Mouse (Mus musculus) lung, postnatal 4 days (tissue): ENCODE results near the gene Zc2hc1c.

Experiments
- DNase-seq, 2 experiments: peaks; one replicate each; pipeline ENCODE4 v3.0.0; 2021

Gene Zc2hc1c

DNA sequence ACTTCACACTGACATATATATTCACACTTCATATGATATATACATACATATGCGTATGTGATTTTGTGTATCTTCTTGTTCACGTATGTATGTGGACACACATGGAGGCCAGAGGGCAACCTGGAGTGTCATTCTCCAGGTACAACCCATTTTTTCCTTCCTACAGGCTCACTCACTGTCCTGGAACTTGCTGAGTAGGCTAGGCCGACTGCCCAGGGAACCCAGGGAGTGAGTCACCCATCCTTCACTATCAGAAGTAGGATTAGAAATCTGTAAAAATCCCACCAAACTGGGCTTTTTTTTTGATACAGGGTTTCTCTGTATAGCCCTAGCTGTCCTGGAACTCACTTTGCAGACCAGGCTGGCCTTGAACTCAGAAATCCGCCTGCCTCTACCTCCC, 3.4 kb upstream of the Zc2hc1c start:
- no peak for DNase-seq

DNA sequence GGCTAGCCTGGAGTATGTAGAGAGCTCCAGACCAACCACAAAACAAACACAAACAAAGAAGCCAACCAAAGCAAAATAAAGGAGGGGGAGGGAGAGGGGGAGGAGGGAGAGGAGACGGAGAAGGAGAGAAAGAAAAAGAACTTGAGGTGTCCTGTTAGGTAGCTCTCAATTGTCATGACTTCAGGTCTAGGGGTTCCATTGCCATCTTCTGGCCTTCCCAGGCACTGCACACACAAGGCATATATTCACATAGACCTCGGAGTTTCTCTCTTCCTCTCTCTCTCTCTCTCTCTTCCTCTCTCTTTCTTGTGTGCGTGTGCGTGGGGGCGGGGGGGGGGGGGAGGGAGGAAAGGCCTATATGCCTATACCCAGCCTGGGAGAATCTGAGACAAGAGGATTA, 1.4 kb upstream of the Zc2hc1c start:
- peak in 1 of 2 experiments; percentile 57 for DNase-seq

DNA sequence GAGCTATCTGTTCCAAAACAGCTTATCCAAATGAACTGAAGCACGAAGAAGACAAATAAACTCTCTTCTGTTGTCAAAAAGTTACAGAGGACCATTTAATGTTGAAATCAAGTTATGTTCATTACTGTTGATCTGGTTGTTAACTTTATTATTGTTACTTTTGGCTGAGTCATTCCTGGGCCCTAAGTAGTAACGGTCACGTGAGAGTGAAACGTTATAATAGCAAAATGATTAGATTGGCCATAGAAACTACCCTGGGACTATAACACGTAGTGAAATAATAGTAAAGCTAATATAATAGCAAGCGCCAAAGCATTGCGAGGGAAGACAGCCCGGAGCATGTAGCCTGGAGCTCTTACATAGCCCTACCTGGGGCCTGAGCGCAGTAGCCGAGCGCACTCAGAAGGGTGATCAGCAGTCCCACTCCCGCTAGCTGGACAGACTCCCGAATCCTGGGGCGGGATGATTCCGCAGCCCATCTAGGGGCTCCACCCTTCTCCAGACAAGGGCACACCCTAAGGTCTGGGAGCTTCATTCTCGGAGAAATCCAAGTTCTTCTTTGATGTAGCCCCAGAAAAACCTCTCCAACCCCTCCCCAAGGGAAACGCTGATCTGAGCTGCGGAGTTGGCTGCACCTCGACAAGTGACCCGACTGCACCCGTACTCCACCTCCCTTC, 444 bp upstream of the Zc2hc1c start, which contains the start of gene Acyp1:
Acyp1 (minus strand) TSS at position 630 of the 677 bp plus-strand sequence.
- peak; percentile 42 to 47 for DNase-seq

DNA sequence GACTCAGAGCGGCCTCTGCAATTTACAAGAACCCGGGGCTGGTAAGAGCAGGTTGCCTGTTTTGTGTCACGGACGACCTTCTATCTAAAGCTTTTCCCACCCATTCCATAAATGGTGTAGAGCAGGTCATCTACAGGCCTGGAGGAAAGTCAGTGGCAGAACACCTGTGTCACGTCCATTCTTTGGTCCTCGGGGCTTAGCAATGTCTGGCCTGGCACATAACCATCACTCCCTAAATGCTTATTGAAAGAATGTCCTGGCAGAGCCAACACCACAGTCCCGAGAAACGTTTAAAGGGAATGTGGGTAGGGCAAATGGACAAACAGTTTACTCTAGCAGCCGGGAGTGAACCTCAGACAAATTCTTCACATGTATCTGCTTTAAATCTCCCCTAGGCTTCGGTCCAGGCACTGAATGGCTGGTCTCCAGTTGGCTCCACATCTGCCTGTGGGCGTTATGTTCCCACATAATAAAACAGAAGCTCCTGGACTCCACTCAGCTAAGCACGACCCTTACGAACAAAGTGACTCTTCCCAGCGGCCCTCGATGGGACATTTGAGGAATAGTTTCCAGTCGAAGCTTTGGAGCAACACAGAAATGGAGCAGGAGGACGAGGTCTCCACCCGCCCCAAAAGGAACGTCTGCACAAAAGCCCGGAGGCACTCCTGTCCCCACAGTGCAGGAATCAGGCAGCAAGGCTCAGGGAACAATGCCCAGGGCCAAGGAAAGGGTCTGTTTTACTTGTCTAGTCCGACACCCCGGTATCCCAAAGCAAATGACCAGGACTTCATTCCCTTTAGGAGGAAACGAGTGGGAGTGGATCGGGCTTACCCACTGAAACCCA, 988 bp downstream of the Zc2hc1c start:
- peak; percentile 51 to 76 for DNase-seq

DNA sequence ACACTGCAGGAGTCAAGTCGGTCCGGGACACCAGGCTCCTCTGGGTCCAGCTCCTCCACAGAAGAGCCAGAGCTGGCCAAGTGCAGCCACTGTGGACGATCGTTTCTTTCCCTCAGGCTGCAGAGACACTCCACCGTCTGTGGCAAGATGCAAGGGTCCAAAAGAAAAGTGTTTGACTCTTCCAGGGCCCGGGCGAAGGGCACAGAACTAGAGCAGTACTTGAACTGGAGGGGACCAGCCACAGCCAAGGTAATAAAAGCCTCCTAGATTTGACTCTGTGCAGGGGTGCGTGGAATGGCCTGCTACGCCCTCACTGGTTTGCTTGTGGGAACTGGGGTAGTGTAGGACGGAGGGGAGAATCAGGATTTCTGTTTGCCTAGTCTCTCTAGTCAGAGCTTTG, 2.2 kb downstream of the Zc2hc1c start:
- DNase-seq = no peak

DNA sequence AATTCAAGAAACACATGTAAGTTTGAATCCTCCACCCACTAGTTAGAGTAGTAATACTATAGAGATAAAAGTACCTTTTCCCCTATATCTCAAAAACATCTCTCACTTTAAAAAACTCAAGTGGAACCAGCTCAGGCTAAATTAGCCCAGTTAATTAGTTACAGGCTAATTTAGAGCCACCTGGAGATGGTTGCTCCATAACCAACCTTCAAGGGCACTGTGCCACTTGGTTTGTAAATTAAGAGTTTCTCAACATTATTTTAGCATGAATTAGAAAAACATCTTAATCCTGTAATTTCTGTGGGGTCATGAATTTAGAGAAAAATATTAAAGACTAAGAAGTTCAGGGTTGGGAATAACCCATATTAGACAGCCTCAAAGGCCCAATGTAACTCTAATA, 3.1 kb downstream of the Zc2hc1c start:
- no peak for DNase-seq

DNA sequence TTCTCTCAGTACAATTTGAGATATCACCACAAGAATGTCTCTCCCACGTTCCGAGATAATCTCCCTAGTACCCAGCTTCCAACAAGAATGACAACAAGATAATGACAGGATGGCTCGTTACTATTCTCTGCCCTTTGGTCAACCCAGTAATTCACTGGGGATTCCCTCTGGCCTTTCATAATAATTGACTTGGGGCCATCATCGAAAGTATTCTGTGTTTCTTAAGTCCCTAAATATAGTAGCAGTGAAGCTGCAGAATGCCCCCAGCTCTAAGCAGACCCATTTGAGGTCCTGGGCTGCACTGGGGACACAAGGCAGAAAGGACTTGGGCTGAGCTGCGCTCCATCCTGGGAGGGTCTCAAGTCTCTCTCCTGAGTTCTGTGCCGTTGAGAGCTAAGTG, 3.9 kb downstream of the Zc2hc1c start:
- DNase-seq = no peak

DNA sequence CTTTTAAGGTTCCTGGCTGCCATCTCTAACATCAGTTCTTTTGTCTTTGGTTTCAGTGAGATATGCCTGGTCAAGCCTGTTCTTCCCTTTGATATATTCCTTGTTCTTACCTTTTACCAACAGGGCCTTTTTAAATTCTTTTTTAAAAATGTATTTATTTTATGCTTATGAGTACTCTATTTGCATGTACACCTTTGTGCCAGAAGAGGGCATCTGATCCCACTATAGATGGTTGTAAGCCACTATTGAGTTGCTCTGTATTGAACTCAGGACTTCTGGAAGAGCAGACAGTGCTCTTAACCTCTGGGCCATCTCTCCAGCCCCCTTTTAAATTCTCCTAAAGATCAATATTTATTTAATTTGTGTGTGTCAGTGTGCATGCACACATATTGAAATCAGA, 4.5 kb downstream of the Zc2hc1c start:
- no peak for DNase-seq

DNA sequence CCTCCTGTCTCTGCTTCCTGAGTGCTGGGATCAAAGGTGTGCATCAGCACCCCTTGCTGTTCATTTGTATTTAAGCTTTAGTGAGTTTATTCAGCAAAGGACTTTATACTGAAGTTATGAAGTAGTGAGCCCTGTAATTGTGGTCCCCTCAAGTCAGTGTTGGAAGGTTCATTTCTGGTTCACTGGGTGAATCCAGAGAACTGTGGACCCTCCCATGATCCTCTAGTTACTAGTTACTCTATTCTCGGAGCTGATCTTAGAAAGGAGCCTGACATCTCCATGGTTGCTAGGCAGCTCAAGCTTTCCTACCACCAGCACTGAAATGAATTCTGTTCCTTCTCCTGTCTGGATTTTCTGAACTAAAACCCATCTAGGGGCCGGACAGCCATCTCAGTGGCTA, 7.1 kb downstream of the Zc2hc1c start:
- no peak for DNase-seq

DNA sequence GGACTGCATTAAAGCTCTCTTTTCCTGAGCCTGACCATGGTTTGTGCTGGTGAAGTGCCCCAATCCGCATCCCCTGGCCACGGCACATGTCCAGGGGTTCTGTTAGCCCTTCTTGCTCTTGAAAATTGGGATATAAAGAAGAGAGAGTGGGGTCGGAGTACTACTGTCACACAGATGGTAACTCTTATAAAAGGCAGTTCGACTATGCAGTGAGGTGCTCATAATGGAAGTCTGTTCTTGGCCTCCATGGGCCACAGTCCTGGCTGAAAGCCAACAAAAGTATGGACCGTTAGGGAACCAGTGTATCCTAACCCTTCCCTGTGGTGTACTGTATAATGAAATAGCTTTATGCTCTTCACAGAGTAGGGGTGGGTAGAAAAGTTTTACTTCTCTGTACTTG, 8.5 kb downstream of the Zc2hc1c start:
- DNase-seq = no peak

DNA sequence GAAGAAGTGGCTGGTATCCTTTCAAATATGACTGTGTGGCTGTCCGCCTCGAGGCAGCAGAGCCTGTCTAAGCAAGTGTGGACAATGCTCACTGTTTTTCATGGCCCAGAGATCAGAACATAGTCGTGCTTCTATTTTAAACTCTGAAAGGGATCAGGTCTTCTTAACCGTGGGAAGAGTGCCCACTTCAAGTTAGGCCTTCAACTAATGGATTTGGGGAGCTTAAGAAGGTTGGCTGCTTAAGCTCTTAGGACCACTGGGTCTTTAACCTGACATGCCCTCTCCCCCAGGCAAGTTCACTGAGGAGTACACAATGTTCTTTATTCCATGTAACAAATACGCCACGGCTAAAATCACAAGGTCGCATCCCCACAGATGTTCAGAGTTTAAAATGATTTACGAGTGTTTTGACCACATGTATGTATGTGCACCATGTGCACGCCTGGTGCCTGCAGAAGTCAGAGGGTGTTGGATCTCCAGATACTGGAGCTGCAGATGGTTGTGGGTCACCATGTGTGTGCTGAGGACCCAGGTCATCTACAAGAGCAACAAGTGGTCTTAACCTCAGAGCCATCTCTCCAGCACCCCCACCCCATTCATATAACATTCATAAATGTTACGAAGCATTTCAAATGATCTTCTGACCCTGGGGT, 9.1 kb downstream of the Zc2hc1c start:
- no peak for DNase-seq

DNA sequence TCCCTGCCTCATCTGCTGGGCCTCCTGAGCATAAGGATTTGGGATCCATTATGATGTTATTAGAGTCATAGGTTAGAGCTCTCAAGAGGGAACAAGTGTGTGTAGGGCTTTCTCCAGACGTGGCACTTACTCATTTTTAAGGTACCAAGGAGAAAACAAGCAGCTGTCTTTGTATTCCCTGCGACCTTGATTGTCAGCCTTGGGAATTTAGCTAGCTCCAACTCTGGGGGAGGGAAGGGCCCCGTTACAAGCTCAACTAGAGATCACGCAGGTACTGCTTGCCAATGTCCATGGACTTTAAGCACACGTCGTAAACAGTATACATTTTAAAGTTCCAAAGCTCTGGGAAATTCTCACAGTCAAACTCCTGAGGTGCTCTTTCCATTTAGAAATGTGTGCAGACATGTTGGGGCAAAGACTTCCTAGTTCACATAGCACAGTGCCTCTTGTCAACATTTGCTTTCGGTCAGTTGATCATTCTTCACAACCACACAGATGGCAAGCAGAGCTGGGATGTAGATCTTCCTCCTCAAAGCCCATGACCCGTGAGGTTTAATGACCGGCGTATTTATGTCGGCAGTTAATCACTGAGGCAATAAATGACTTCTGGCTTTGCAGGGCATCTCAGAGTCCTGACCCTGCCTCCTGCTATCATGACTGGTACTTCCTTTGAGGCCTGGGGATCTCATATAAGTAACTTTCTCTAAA, 9.9 kb downstream of the Zc2hc1c start:
- no peak for DNase-seq

DNA sequence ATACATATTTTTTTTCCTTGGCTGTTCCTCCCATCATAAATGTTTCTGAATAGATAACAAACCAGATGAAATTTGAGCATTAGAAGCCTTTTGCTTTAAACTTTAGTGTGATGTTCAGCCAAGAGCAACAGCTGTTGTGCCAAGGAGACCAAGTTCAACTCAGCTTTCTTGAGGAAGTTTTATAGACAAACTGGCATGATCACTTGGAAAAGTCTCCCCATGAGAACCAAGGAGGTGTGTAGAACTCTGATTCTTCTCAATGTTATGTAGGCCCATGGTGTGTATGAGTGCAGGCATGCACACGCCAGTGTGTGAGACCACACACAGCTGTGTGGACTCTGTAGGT, 10.4 kb downstream of the Zc2hc1c start:
- no peak for DNase-seq

DNA sequence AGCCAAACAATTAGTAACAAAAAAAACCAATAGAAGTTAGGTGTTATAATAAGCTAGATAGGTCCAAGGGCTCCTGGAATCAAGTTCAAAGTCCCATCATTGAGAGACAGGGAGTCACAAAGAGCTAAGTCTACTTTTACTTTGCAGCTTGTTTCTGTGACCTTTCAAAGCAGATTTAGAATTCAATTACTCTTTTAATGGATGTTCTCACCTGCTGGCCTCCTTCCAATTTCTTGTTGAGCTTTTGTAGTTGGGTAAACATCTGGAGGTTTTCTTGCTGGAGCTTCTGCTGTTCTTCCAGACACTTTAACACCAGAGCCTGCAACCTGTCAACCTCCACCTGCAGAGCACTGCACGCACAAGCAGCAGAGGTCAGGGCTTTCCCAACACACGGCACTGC, 14.9 kb downstream of the Zc2hc1c start:
- DNase-seq = no peak

DNA sequence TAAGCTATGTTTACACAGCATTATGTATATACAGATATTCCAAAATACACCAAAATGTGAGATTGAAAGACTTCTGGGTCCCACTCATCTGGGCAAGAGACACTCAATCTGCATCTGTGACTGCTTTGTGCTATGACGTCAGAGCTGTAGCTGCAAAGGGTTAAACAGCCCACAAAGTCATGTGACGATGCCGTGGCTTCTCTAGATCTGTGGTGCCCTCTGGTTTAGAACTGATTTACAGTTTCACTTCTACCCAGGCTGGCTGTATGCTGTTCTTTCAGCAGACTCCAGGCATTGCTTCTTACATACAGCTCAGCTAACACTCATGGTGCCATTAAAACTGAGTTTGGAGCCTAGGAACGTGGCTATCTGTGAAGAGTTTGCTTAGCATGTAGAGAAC, 16.3 kb downstream of the Zc2hc1c start:
- DNase-seq = no peak

DNA sequence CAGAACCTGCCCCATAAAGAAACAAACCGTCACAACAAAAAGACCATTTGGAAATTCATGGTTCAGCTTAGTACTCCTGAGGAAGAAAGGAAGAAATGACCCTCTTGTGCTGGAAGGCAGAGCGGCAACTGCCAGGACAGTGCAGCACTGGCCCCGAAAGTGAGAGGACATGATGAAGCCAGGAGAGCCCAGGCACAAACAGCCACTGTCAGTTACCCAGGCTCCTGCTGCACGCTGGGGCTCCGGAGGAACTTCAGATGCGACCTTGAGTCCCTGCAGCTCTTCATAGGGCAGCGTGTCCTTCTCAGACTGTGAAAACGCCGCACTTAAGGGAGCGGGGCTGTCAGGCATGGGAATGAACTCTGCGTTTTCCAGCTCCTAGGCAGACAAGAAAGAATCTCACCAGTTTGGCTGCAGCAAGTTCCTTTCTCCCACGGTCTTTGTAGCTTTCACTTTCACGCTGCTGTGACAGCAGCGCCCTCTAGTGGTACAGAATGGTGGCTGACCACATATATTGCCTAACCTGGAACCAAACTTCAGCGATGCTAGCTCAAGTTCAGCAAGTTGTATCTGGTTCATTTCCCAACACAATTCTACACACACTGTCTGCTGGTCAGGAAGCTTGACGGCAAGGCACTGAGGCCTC, 17.0 kb downstream of the Zc2hc1c start:
- DNase-seq = peak; percentile 80 to 88

DNA sequence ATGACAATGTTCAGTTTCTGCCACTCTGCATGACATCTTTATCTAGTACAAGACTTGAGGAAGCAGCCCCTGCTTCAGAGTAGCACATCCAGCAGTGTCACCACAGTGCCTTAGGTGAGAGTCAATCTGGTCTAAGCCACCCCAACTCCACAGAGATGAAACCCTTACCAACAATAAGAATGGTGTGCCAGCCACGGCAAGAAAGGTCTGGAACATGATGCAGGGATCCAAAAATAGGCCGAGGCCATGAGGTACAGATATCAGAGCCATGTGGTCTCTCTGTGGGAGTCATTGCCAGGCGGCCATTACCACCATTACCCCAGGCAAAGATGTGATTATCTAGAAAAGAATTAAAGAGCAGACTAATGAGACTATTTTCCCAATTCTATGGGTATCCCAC, 20.3 kb downstream of the Zc2hc1c start:
- no peak for DNase-seq

DNA sequence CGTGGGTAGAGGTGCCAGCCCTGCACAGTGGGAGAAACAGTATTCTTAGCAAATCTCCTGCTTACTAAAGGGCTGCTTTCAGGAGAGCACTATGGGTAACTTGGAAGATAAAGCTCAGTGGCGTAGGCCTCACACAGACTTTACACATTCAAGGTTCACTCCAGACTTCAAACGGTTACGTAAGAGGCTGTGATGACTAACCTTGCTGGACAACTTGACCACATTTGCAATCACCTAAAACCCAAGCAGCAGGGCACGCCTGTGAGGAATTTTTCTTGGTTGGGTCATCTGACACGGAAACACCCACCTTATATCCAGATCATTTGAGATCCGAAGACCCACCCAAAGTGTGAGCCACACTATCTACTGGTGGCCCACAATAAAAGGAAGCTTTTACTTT, 41.8 kb downstream of the Zc2hc1c start:
- DNase-seq = no peak

DNA sequence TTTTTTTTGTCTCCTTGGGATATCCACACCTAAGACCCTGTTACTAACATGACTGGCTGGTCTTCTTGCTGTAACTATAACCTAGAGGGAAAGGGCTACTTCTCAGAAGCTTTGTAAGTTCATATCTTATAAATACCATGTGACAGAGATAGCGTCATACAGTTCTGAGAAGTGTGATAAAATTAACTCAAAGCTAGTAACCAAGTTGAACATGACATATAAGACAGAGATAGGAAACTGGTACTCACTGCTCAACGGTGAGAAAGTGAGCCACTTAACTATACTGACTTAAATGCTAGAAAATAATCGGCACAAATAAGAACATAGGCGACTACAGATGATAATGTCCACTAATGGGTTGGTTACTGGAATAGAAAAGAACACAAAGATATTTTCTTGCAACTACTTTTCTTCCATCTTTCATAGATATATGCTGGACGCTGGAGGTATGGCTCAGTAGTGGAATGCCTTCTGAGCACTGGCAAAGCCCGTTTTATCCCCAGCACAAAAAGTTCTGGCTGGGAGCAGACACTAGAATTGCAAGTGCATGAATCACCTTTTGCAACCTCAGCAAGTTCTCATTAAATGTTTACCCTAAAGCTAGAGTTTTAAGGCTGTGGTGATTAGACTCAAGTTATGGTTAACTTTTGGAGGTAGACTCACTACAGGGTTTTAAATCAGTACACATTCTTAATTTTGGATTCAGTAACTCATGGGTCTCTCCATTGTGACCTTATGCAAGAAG, 49.3 kb downstream of the Zc2hc1c start:
- no peak for DNase-seq

DNA sequence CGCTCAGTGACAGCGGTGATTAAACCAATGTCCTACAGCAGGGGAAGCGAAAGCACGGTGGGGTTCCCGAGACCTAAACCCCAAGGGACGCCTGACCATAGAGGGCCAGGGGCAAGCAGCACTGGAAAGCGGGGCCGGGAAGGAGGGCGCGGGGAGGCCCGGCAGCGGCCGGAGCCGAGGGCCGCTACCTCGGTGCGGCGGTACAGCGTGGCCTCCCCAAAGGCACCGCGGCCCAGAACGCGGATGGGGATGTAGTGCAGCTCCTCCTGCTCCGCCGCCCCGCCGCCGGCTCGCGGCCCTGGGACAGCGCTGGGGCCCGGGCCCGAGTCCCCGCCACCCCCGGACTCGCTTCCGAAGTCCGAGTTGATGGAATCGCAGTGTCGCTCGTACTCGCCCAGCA, 50.4 kb downstream of the Zc2hc1c start:
- no peak for DNase-seq

DNA sequence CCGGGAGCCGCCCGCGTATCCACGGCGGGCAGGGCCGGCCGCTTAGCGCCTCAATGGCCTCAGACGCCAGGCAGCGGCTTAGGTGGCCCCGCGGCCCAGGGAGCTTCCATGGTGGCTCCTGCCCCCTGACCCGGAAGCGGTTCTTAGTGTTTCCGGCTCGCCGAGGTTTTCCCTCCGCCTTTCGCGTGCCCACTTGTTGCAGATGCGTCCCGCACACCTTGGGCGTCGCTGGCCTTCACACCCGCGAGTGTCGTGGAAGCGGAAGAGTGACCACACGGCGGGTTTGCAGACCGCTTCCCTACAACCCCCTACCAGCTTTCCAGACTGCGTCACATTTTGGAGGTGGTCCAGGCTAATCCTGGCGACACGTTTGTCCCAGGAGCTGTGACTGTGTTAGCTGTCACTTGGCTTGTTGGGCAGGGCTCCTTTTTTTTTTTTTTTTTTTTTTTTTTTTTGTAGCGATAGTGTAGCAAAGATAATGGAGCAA, 50.9 kb downstream of the Zc2hc1c start, which contains the start of gene Nek9:
Nek9 (minus strand) TSS at position 120 of the 487 bp plus-strand sequence.
- DNase-seq = peak; percentile 94 to 95

DNA sequence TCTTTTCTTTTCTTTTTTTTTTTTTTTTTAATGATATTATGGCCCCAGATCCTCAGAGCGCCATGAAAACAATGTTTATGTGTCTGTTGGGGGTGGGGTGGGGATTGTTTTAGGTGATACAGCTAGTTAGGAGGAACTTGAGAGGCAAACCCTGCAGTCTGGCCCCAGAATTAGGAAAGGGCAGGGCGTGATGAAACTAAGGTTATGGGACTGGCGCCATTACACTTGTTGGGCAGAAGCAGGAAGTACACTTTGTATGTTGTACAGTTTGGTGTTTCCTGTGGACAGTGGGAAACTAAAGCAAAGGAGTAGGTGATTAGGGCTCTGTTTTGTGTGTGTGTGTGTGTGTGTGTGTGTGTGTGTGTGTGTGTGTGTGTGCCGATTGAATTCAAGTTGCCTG, 51.6 kb downstream of the Zc2hc1c start:
- peak; percentile 57 to 70 for DNase-seq
